Mouse (Mus musculus): Measurements from ENCODE around the gene Tbc1d17. TPM values are rescaled to one million over a fixed set of nuclear protein-coding genes. Genes with fewer than 3 reads are reported as not detected.
"Not testable (repeated sequence)": the region's sequence is repeated elsewhere in the genome, so short reads cannot be mapped to it uniquely, and the experiment has no call there.

The Tbc1d17 gene
- total RNA-seq, 2 experiments from 2014 or later, result 64.4 to 67.5 TPM

GRCm38 (mm10) chr7:44890180-44890579 is 41.3 kb upstream of the Tbc1d17 start:
- no peak for DNase-seq (ENCODE audit: extremely low spot score in 1 of 2, low spot score in 2 of 2)
- intact Hi-C loops (cut with DNase I), result no loop called here
- Histone ChIP-seq H3K27ac (no peak overlapping the region), H3K4me3 (no peak overlapping the region)
- no peak for TF ChIP-seq CTCF (IDR thresholded peaks at IDR 0.05)

- no peak overlapping the region for H3K27ac ChIP-seq
- TF ChIP-seq CTCF (IDR thresholded peaks at IDR 0.05), result no peak
- no peak overlapping the region for H3K4me3 ChIP-seq
Measured at GRCm38 (mm10) chr7:44888256-44889105, 39.6 kb upstream of the Tbc1d17 start.

GRCm38 (mm10) chr7:44886964-44887363 is 38.1 kb upstream of the Tbc1d17 start:
- no peak overlapping the region for H3K4me3 ChIP-seq
- H3K27ac ChIP-seq, result no peak overlapping the region
- TF ChIP-seq CTCF (IDR thresholded peaks at IDR 0.05), result no peak
- DNase-seq (ENCODE audit: extremely low spot score in 1 of 2, low spot score in 2 of 2), result no peak
- intact Hi-C loops (cut with DNase I), result no loop called here

More at GRCm38 (mm10) chr7:44888256-44889105, 39.6 kb upstream of the Tbc1d17 start:
- DNase-seq (ENCODE audit: extremely low spot score in 1 of 2, low spot score in 2 of 2), result no peak
- intact Hi-C loops (cut with DNase I), result no loop called here

GRCm38 (mm10) chr7:44884637-44885036 is 35.8 kb upstream of the Tbc1d17 start:
- intact Hi-C loops (cut with DNase I), result loop anchor here (2.0 kb wide), 1 partner anchor 14 kb away; no protein-coding TSS in a partner anchor
- DNase-seq (ENCODE audit: extremely low spot score in 1 of 2, low spot score in 2 of 2), result no peak
- no peak for TF ChIP-seq CTCF (IDR thresholded peaks at IDR 0.05)
- H3K4me3 ChIP-seq, result no peak overlapping the region
- no peak overlapping the region; the same call in 1 of the 2 replicates for H3K27ac ChIP-seq

GRCm38 (mm10) chr7:44883036-44883435 is 34.2 kb upstream of the Tbc1d17 start:
- intact Hi-C loops (cut with DNase I), result no loop called here
- TF ChIP-seq CTCF (IDR thresholded peaks at IDR 0.05), result no peak
- H3K27ac ChIP-seq, result no peak overlapping the region

GRCm38 (mm10) chr7:44877833-44878232 is 29.0 kb upstream of the Tbc1d17 start:
- Histone ChIP-seq H3K27ac (no peak overlapping the region), H3K4me3 (no peak overlapping the region)
- no peak for DNase-seq (ENCODE audit: extremely low spot score in 1 of 2, low spot score in 2 of 2)
- TF ChIP-seq CTCF (IDR thresholded peaks at IDR 0.05), result no peak
- intact Hi-C loops (cut with DNase I), result no loop called here

More at GRCm38 (mm10) chr7:44883036-44883435, 34.2 kb upstream of the Tbc1d17 start:
- no peak overlapping the region for H3K4me3 ChIP-seq
- DNase-seq (ENCODE audit: extremely low spot score in 1 of 2, low spot score in 2 of 2), result no peak

GRCm38 (mm10) chr7:44871774-44872173 is 22.9 kb upstream of the Tbc1d17 start:
- not testable (repeated sequence) for H3K4me3 ChIP-seq; DNase-seq (ENCODE audit: extremely low spot score in 1 of 2, low spot score in 2 of 2); H3K27ac ChIP-seq
- TF ChIP-seq CTCF (IDR thresholded peaks at IDR 0.05), result peak; percentile 41
- intact Hi-C loops (cut with DNase I), result loop anchor here (2.0 kb wide), 1 partner anchor 13 kb away; no protein-coding TSS in a partner anchor

GRCm38 (mm10) chr7:44871181-44871580 is 22.3 kb upstream of the Tbc1d17 start:
- no peak overlapping the region for H3K4me3 ChIP-seq

GRCm38 (mm10) chr7:44870614-44871013 is 21.7 kb upstream of the Tbc1d17 start:
- Histone ChIP-seq H3K4me3 (peak overlapping the region; percentile 77; the same call in 1 of the 2 replicates), H3K27ac (peak overlapping the region; percentile 97; the same call in 1 of the 2 replicates)
- no peak for DNase-seq (ENCODE audit: extremely low spot score in 1 of 2, low spot score in 2 of 2)
- TF ChIP-seq CTCF (IDR thresholded peaks at IDR 0.05), result no peak
- intact Hi-C loops (cut with DNase I), result loop anchor here (2.0 kb wide), 1 partner anchor 14 kb away; no protein-coding TSS in a partner anchor

More at GRCm38 (mm10) chr7:44871181-44871580, 22.3 kb upstream of the Tbc1d17 start:
- TF ChIP-seq CTCF (IDR thresholded peaks at IDR 0.05), result no peak
- intact Hi-C loops (cut with DNase I), result loop anchor here (2.0 kb wide), 1 partner anchor 14 kb away; no protein-coding TSS in a partner anchor
- DNase-seq (ENCODE audit: extremely low spot score in 1 of 2, low spot score in 2 of 2), result no peak
- H3K27ac ChIP-seq, result no peak overlapping the region

GRCm38 (mm10) chr7:44869697-44870528 is 21.0 kb upstream of the Tbc1d17 start, which contains the start of gene Ptov1:
TSS of gene Ptov1 (minus strand) at chr7:44869788.
- TF ChIP-seq CTCF (IDR thresholded peaks at IDR 0.05), result no peak
- intact Hi-C loops (cut with DNase I), result loop anchor here (1.0 to 2.0 kb wide), 4 partner anchors 15 to 59 kb away; partner anchors contain the start of genes Ap2a1 and Fuz

GRCm38 (mm10) chr7:44868919-44869696 is 20.2 kb upstream of the Tbc1d17 start:
- intact Hi-C loops (cut with DNase I), result loop anchor here (1.0 to 2.0 kb wide), 3 partner anchors 16 to 60 kb away; partner anchors contain the start of genes Ap2a1 and Fuz
- no peak; the same call in 1 of the 2 replicates for TF ChIP-seq CTCF (IDR thresholded peaks at IDR 0.05)
- peak overlapping the region; percentile 97 for H3K27ac ChIP-seq
- peak overlapping the region; percentile 77 for H3K4me3 ChIP-seq
- peak in 1 of 2 experiments; percentile 72 for DNase-seq (ENCODE audit: extremely low spot score in 1 of 2, low spot score in 2 of 2)

More at GRCm38 (mm10) chr7:44869697-44870528, 21.0 kb upstream of the Tbc1d17 start, which contains the start of gene Ptov1:
- H3K27ac ChIP-seq, result peak within 1 kb of the TSS; percentile 97
- peak; percentile 90 to 94 for DNase-seq (ENCODE audit: extremely low spot score in 1 of 2, low spot score in 2 of 2)
- peak within 1 kb of the TSS; percentile 77 for H3K4me3 ChIP-seq

Data from left cerebral cortex, adult 2 months (tissue).